Mouse (Mus musculus) liver, embryonic 11.5 days (tissue): ENCODE results near the gene Rere. TPM values are rescaled to one million over a fixed set of nuclear protein-coding genes. Genes with fewer than 3 reads are reported as not detected.
"Not testable (repeated sequence)": the region's sequence is repeated elsewhere in the genome, so short reads cannot be mapped to it uniquely, and the experiment has no call there.

Experiments
- ATAC-seq: fragments of 200-750 bp; cut with Nextera tagmentation; replicated peaks from 2 replicates; pipeline ENCODE4 v1.8.0; 2017; ENCODE audit warnings: moderate number of reproducible peaks, mild to moderate bottlenecking, moderate TSS enrichment, moderate library complexity; ENCODE audit not compliant: low FRiP score
- DNase-seq: peaks from one replicate; pipeline ENCODE4 v3.0.0-alpha.2; 2017; ENCODE audit warnings: low spot score
- H3K27ac ChIP-seq: fragments of 300-500 bp; sonication (generic); 2 replicates; pipeline ENCODE4 v1.5.1; 2014; ENCODE audit warnings: mild to moderate bottlenecking, low read depth, low read length, control low read depth
- H3K27me3 ChIP-seq: fragments of 300-500 bp; sonication (generic); replicated peaks from 2 replicates; pipeline ENCODE4 v1.6.1; 2014; ENCODE audit warnings: low read length, mixed read lengths; ENCODE audit not compliant: control insufficient read depth, insufficient read depth
- H3K36me3 ChIP-seq: fragments of 300-500 bp; sonication (generic); 2 replicates; pipeline ENCODE4 v1.6.1; 2014; ENCODE audit warnings: mild to moderate bottlenecking, low read length, moderate library complexity, mixed read lengths; ENCODE audit not compliant: control insufficient read depth, insufficient read depth
- H3K4me1 ChIP-seq: fragments of 300-500 bp; sonication (generic); replicated peaks from 2 replicates; pipeline ENCODE4 v1.6.1; 2014; ENCODE audit warnings: low read length, mixed read lengths; ENCODE audit not compliant: control insufficient read depth, insufficient read depth
- H3K4me2 ChIP-seq: fragments of 300-500 bp; sonication (generic); 2 replicates; pipeline ENCODE4 v1.6.1; 2014; ENCODE audit warnings: mild to moderate bottlenecking, control low read depth, moderate library complexity
- H3K4me3 ChIP-seq: fragments of 300-500 bp; sonication (generic); 2 replicates; pipeline ENCODE4 v1.5.1; 2014; ENCODE audit warnings: low read depth, low read length, control low read depth
- H3K9ac ChIP-seq: fragments of 300-500 bp; sonication (generic); 2 replicates; pipeline ENCODE4 v1.6.1; 2014; ENCODE audit warnings: low read depth, low read length, control low read depth
- H3K9me3 ChIP-seq: fragments of 300-500 bp; sonication (generic); 2 replicates; pipeline ENCODE4 v1.6.1; 2016; ENCODE audit warnings: low read length, inconsistent platforms, mixed read lengths; ENCODE audit not compliant: control insufficient read depth
- WGBS: fragments of 180-500 bp; shearing (Covaris S2); extraction: QIAGEN DNeasy Blood & Tissue Kit; methylation state at CpG from one replicate; pipeline ENCODE4 v1.1.7; 2014; 5-methylcytosine and 5-hydroxymethylcytosine counted together
- polyA plus RNA-seq: library from polyadenylated mRNA; unstranded; fragments of >200 nt; fragmentation: Nextera tagmentation; extraction: Ambion mirVana; gene quantifications from 2 replicates; pipeline ENCODE4 v1.2.1, GENCODE M21; 2014

Gene Rere
- polyA plus RNA-seq, 1 experiment from 2014 or later, result 23.3 TPM

DNA sequence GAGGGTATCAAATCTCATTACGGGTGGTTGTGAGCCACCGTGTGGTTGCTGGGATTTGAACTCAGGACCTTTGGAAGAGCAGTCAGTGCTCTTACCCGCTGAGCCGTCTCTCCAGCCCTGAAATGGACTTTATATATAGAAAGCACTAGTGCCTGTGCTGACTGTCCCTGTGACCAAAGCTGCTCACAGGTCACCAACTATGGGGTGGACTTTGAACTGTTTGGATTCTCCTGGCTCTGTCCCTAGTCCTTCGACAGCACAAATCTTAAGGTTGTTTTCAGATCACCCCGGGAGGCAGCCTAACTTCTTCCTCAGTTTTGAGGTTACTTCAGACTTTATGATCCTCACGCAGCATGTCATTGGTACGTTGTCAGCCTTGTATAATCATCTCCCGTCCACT, 267.9 kb downstream of the Rere start:
- no peak for ATAC-seq
- no peak overlapping the region for H3K4me2 ChIP-seq
- H3K36me3 ChIP-seq, result no peaks in the 10 kb centered on the region
- no peak overlapping the region for H3K27ac ChIP-seq
- H3K4me1 ChIP-seq, result peaks cover 21% of the 10 kb centered on the region
- H3K4me3 ChIP-seq, result no peak overlapping the region
- H3K27me3 ChIP-seq, result no peaks in the 10 kb centered on the region
- H3K9ac ChIP-seq, result no peak overlapping the region
- DNase-seq, result no peak
- H3K9me3 ChIP-seq, result no peaks in the 10 kb centered on the region
- WGBS, result 88% methylated on average over 9 of the region's 9 CpGs

- H3K36me3 ChIP-seq, result no peaks in the 10 kb centered on the region
- H3K27ac ChIP-seq, result no peak overlapping the region
- peaks cover 14% of the 10 kb centered on the region for H3K4me1 ChIP-seq
- H3K9me3 ChIP-seq, result no peaks in the 10 kb centered on the region
- H3K4me3 ChIP-seq, result no peak overlapping the region
- no peak for ATAC-seq
- 88% methylated on average over 12 of the region's 12 CpGs for WGBS
- H3K4me2 ChIP-seq, result no peak overlapping the region
- no peak for DNase-seq
- H3K27me3 ChIP-seq, result no peaks in the 10 kb centered on the region
- H3K9ac ChIP-seq, result no peak overlapping the region
Observed at GRCm38 (mm10) chr4:150549989-150550716, 268.7 kb downstream of the Rere start.

DNA sequence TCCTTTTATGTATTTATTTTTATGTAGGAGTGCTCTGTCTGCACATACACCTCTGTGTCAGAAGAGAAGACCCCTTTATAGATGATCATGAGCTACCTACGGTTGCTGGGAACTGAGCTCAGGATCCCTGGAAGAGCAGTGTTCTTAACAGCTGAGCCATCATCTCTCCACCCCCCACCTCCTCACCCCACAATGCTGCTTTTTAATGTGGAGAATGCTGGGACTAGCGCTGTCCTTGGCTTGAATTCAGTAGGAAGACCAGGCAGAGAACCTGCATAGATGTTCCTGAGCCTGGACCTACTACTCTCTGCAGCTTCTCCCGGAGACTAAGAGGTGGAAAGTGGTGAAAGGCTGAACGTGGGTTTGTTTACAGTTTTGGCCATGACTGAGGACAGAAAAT, 269.9 kb downstream of the Rere start:
- ATAC-seq (no peak), DNase-seq (no peak)
- Histone ChIP-seq H3K4me3 (no peak overlapping the region), H3K4me2 (no peak overlapping the region), H3K9me3 (no peaks in the 10 kb centered on the region), H3K27ac (no peak overlapping the region), H3K36me3 (no peaks in the 10 kb centered on the region), H3K27me3 (no peaks in the 10 kb centered on the region), H3K4me1 (peaks cover 20% of the 10 kb centered on the region), H3K9ac (no peak overlapping the region)
- 79% methylated on average over 4 of the region's 4 CpGs for WGBS

- H3K27ac ChIP-seq, result no peak overlapping the region; the same call in 1 of the 2 replicates
- ATAC-seq (no peak), DNase-seq (no peak)
- no peaks in the 10 kb centered on the region for H3K36me3 ChIP-seq
- H3K4me2 ChIP-seq, result no peak overlapping the region
- no peaks in the 10 kb centered on the region for H3K9me3 ChIP-seq
- H3K27me3 ChIP-seq, result no peaks in the 10 kb centered on the region
- H3K4me1 ChIP-seq, result peaks cover 36% of the 10 kb centered on the region
- no peak overlapping the region for H3K9ac ChIP-seq
- H3K4me3 ChIP-seq, result no peak overlapping the region
- WGBS, result 48% methylated on average over 15 of the region's 15 CpGs
Observed at GRCm38 (mm10) chr4:150552751-150553600, 271.5 kb downstream of the Rere start.

DNA sequence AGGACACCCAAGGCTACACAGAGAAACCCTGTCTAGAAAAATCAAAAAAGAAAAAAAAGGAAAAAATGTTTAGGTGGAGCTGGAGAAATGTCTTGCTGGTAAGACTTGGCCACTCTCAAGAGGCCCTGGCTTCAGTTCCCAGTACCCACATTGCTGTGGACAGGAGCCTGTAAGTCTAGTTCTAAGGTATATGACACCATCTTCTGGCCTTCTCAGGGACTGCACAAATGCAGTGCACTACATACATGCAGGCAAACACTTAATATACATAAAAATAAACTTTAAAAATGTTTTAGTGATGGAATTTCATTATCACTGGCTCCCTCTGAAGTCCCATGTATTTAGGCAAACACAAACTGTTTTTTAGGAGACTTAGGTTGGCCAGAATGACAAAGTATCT, 274.3 kb downstream of the Rere start:
- H3K4me3 ChIP-seq, result no peak overlapping the region
- peaks cover 41% of the 10 kb centered on the region for H3K4me1 ChIP-seq
- no peaks in the 10 kb centered on the region for H3K9me3 ChIP-seq
- H3K27me3 ChIP-seq, result no peaks in the 10 kb centered on the region
- peak overlapping the region; percentile 68 for H3K27ac ChIP-seq
- DNase-seq, result no peak
- no peak for ATAC-seq
- no peak overlapping the region for H3K4me2 ChIP-seq
- no peak overlapping the region for H3K9ac ChIP-seq
- H3K36me3 ChIP-seq, result no peaks in the 10 kb centered on the region

GRCm38 (mm10) chr4:150556382-150557221, 275.2 kb downstream of the Rere start:
- Histone ChIP-seq H3K4me1 (peaks cover 41% of the 10 kb centered on the region), H3K9ac (0 out of 2 replicates have a peak overlapping the region, but pooled peaks have one; percentile 9), H3K27ac (peak overlapping the region; percentile 68)

GRCm38 (mm10) chr4:150557289-150557688, 275.8 kb downstream of the Rere start:
- WGBS, result 60% methylated on average over 3 of the region's 3 CpGs
- H3K27me3 ChIP-seq, H3K9me3 ChIP-seq, H3K27ac ChIP-seq, H3K4me3 ChIP-seq, ATAC-seq, H3K36me3 ChIP-seq, H3K9ac ChIP-seq, DNase-seq, H3K4me2 ChIP-seq: not testable (repeated sequence)
- peaks cover 38% of the 10 kb centered on the region for H3K4me1 ChIP-seq

More at GRCm38 (mm10) chr4:150556382-150557221, 275.2 kb downstream of the Rere start:
- H3K4me2 ChIP-seq, result peak overlapping the region; percentile 54
- no peaks in the 10 kb centered on the region for H3K9me3 ChIP-seq
- H3K36me3 ChIP-seq, result no peaks in the 10 kb centered on the region
- DNase-seq (peak; percentile 52), ATAC-seq (peak; percentile 40)
- H3K4me3 ChIP-seq, result no peak overlapping the region
- 9% methylated on average over 17 of the region's 17 CpGs for WGBS
- no peaks in the 10 kb centered on the region for H3K27me3 ChIP-seq

DNA sequence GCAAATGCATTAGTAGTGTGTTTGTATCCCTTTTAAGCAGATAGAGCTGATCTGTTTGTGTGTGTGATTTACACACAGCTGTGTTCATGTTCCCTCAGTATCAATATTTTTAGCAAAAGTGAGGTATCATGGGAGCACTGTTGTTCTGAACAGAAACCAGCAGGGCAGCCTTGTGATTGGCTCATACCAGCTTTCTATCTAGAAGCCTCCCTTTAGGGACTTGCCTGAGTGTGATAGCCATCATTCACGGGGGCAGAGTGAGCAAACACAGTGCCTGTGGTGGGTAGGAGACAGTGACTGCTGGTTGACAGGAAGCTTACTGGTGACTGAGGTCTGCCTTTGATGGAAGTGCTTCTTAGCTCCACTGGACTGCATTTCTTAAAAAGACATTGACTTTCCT, 276.5 kb downstream of the Rere start:
- H3K27me3 ChIP-seq, result no peaks in the 10 kb centered on the region
- WGBS, result 18% methylated on average over 1 of the region's 1 CpGs
- H3K27ac ChIP-seq, result no peak overlapping the region
- no peaks in the 10 kb centered on the region for H3K9me3 ChIP-seq
- peaks cover 33% of the 10 kb centered on the region for H3K4me1 ChIP-seq
- H3K9ac ChIP-seq, result no peak overlapping the region
- no peaks in the 10 kb centered on the region for H3K36me3 ChIP-seq
- ATAC-seq (no peak), DNase-seq (no peak)
- H3K4me2 ChIP-seq, result no peak overlapping the region
- no peak overlapping the region for H3K4me3 ChIP-seq
